ENCODE assay signal across 18 mouse cellular contexts in genomic region chr13:52258373-52258772, GRCm38 (mm10).
"Had no signal": no experiment of that assay in that cellular context is flagged by ENCODE, and none has a peak within 500 bp of the region (broad histone marks: within the 10 kb centered on the region; RNA-seq: fewer than 3 reads in every experiment).

No protein-coding gene starts in this region.

- H3K4me3 ChIP-seq: intestine, embryonic 15.5 days; left cerebral cortex, adult 2 months; limb, embryonic 15.5 days; liver, embryonic 13.5 days; lung, embryonic 15.5 days; midbrain, embryonic 10.5 days; neural tube, embryonic 12.5 days; stomach, embryonic 15.5 days had no signal

- H3K27me3 ChIP-seq: intestine, embryonic 15.5 days; limb, embryonic 15.5 days; liver, embryonic 13.5 days; lung, embryonic 15.5 days; neural tube, embryonic 12.5 days; stomach, embryonic 15.5 days had no signal

- H3K36me3 ChIP-seq: intestine, embryonic 15.5 days; limb, embryonic 15.5 days; liver, embryonic 13.5 days; lung, embryonic 15.5 days; midbrain, embryonic 10.5 days; neural tube, embryonic 12.5 days; stomach, embryonic 15.5 days had no signal

- H3K9me3 ChIP-seq: intestine, embryonic 15.5 days; limb, embryonic 15.5 days; liver, embryonic 13.5 days; lung, embryonic 15.5 days; midbrain, embryonic 10.5 days; neural tube, embryonic 12.5 days; stomach, embryonic 15.5 days had no signal

- H3K4me1 ChIP-seq: intestine, embryonic 15.5 days; midbrain, embryonic 10.5 days; neural tube, embryonic 12.5 days; stomach, embryonic 15.5 days had no signal

- DNase-seq: kidney, adult 18-20 months; kidney, postnatal 10 days; liver, embryonic 13.5 days; liver, postnatal 0 days; lung, postnatal 14 days; midbrain, embryonic 14.5 days; retina, postnatal 1 day; right cerebral cortex, postnatal 4 days; spleen, adult 18-20 months; thymus, postnatal 14 days had no signal

- ATAC-seq: intestine, embryonic 15.5 days; liver, postnatal 0 days had no signal

- H3K27ac ChIP-seq: intestine, embryonic 15.5 days; left cerebral cortex, adult 2 months; limb, embryonic 15.5 days; liver, embryonic 13.5 days; lung, embryonic 15.5 days; macrophage; midbrain, embryonic 10.5 days; neural tube, embryonic 12.5 days; stomach, embryonic 15.5 days had no signal
